Mouse (Mus musculus) left cerebral cortex, postnatal 10 days (tissue): ENCODE data around the gene Ttc14. TPM values are rescaled to one million over a fixed set of nuclear protein-coding genes. Genes with fewer than 3 reads are reported as not detected.

Source experiments
- DNase-seq, 2 experiments: peaks; one replicate each; pipeline ENCODE4 v3.0.0; 2021 to 2022; ENCODE audit warnings: low spot score in 2 of 2, mixed read lengths in 1 of 2; ENCODE audit errors: extremely low spot score in 1 of 2
- intact Hi-C: fragments of 180-260 bp; cut with DNase I; formaldehyde crosslinking; loops from one replicate; pipeline ENCODE4 v1.15.1; 2025
- total RNA-seq, 2 experiments: library from RNA; stranded (reverse); gene quantifications; 2 replicates each; pipeline ENCODE4 v1.2.3; 2021

Gene Ttc14
- 10 to 100 TPM; 70.4 to 75.2 TPM for total RNA-seq

GRCm38 (mm10) chr3:33799617-33800512 lies at the start of gene Ttc14:
Gene Ttc14, plus strand, starts transcription at chr3:33799832.
- intact Hi-C loops = loop anchor here (10.0 kb wide), 2 partner anchors 665 to 1065 kb away; partner anchors contain the start of genes Mrpl47 and Ndufb5
- DNase-seq = peak; percentile 94 to 99

GRCm38 (mm10) chr3:33790975-33791374 lies 8.7 kb upstream of the Ttc14 start:
- DNase-seq = peak in 1 of 2 experiments; percentile 28
- intact Hi-C loops = loop anchor here (5.0 to 10.0 kb wide), 2 partner anchors 656 to 879 kb away; no protein-coding TSS in a partner anchor

- DNase-seq = no peak
- intact Hi-C loops = loop anchor here (10.0 kb wide), 1 partner anchor 1066 kb away; the partner anchor contains the start of genes Mrpl47 and Ndufb5
Observed at GRCm38 (mm10) chr3:33800513-33800820, 835 bp downstream of the Ttc14 start.

- intact Hi-C loops = loop anchor here (10.0 kb wide), 1 partner anchor 1072 kb away; the partner anchor contains the start of genes Mrpl47 and Ndufb5
- DNase-seq = no peak
Observed at GRCm38 (mm10) chr3:33807151-33807550, 7.5 kb downstream of the Ttc14 start.

GRCm38 (mm10) chr3:33824135-33824946 lies 24.7 kb downstream of the Ttc14 start:
- DNase-seq = peak in 1 of 2 experiments; percentile 45
- intact Hi-C loops = no loop called here

- intact Hi-C loops = no loop called here
Observed at GRCm38 (mm10) chr3:33832351-33832750, 32.7 kb downstream of the Ttc14 start.

GRCm38 (mm10) chr3:33836576-33836975 lies 36.9 kb downstream of the Ttc14 start:
- intact Hi-C loops = no loop called here
- DNase-seq = no peak

More at GRCm38 (mm10) chr3:33832351-33832750, 32.7 kb downstream of the Ttc14 start:
- DNase-seq = no peak

- intact Hi-C loops = no loop called here
Observed at GRCm38 (mm10) chr3:33838877-33839276, 39.2 kb downstream of the Ttc14 start.

GRCm38 (mm10) chr3:33843801-33844632 lies 44.4 kb downstream of the Ttc14 start, which contains the start of gene Ccdc39:
Gene Ccdc39, minus strand, starts transcription at chr3:33844310.
- peak; percentile 79 to 81 for DNase-seq
- intact Hi-C loops = no loop called here

More at GRCm38 (mm10) chr3:33838877-33839276, 39.2 kb downstream of the Ttc14 start:
- no peak for DNase-seq

- intact Hi-C loops = no loop called here
- DNase-seq = no peak
Observed at GRCm38 (mm10) chr3:33846639-33847038, 47.0 kb downstream of the Ttc14 start.

GRCm38 (mm10) chr3:33850856-33851255 lies 51.2 kb downstream of the Ttc14 start:
- intact Hi-C loops = loop anchor here (5.0 kb wide), 1 partner anchor 66 kb away; no protein-coding TSS in a partner anchor

GRCm38 (mm10) chr3:33853062-33853461 lies 53.4 kb downstream of the Ttc14 start:
- intact Hi-C loops = loop anchor here (5.0 kb wide), 1 partner anchor 64 kb away; no protein-coding TSS in a partner anchor
- DNase-seq = peak in 1 of 2 experiments; percentile 24

More at GRCm38 (mm10) chr3:33850856-33851255, 51.2 kb downstream of the Ttc14 start:
- no peak for DNase-seq

- intact Hi-C loops = no loop called here
- no peak for DNase-seq
Observed at GRCm38 (mm10) chr3:33858939-33859338, 59.3 kb downstream of the Ttc14 start.

- no peak for DNase-seq
- intact Hi-C loops = no loop called here
Observed at GRCm38 (mm10) chr3:33864000-33864540, 64.4 kb downstream of the Ttc14 start.
